Mouse (Mus musculus): ENCODE data around the gene Mast4.

Mast4 gene

GRCm38 (mm10) chr13:102892783-102893182 is 441.5 kb downstream of the Mast4 start:
- no peak for DNase-seq (ENCODE audit: low spot score in 2 of 2)

GRCm38 (mm10) chr13:102889989-102890388 is 444.3 kb downstream of the Mast4 start:
- DNase-seq (ENCODE audit: low spot score in 2 of 2) = no peak

GRCm38 (mm10) chr13:102889537-102889936 is 444.8 kb downstream of the Mast4 start:
- no peak for DNase-seq (ENCODE audit: low spot score in 2 of 2)

GRCm38 (mm10) chr13:102888895-102889490 is 445.3 kb downstream of the Mast4 start:
- DNase-seq (ENCODE audit: low spot score in 2 of 2) = no peak

- no peak for DNase-seq (ENCODE audit: low spot score in 2 of 2)
These were observed 446.1 kb downstream of the Mast4 start for GRCm38 (mm10) chr13:102888211-102888610.

GRCm38 (mm10) chr13:102887534-102887933 is 446.8 kb downstream of the Mast4 start:
- no peak for DNase-seq (ENCODE audit: low spot score in 2 of 2)

GRCm38 (mm10) chr13:102886788-102887187 is 447.5 kb downstream of the Mast4 start:
- no peak for DNase-seq (ENCODE audit: low spot score in 2 of 2)

GRCm38 (mm10) chr13:102886147-102886546 is 448.1 kb downstream of the Mast4 start:
- no peak for DNase-seq (ENCODE audit: low spot score in 2 of 2)

GRCm38 (mm10) chr13:102880381-102881076 is 453.8 kb downstream of the Mast4 start:
- DNase-seq (ENCODE audit: low spot score in 2 of 2) = no peak

- DNase-seq (ENCODE audit: low spot score in 2 of 2) = no peak
These were observed 455.7 kb downstream of the Mast4 start for GRCm38 (mm10) chr13:102878631-102879030.

GRCm38 (mm10) chr13:102877766-102878325 is 456.5 kb downstream of the Mast4 start:
- DNase-seq (ENCODE audit: low spot score in 2 of 2) = no peak

- DNase-seq (ENCODE audit: low spot score in 2 of 2) = no peak
These were observed 457.1 kb downstream of the Mast4 start for GRCm38 (mm10) chr13:102877154-102877553.

- DNase-seq (ENCODE audit: low spot score in 2 of 2) = no peak
These were observed 458.8 kb downstream of the Mast4 start for GRCm38 (mm10) chr13:102875520-102875919.

GRCm38 (mm10) chr13:102875144-102875476 is 459.2 kb downstream of the Mast4 start:
- DNase-seq (ENCODE audit: low spot score in 2 of 2) = no peak

- no peak for DNase-seq (ENCODE audit: low spot score in 2 of 2)
These were observed 459.7 kb downstream of the Mast4 start for GRCm38 (mm10) chr13:102874465-102875143.

GRCm38 (mm10) chr13:102873412-102874016 is 460.8 kb downstream of the Mast4 start:
- no peak for DNase-seq (ENCODE audit: low spot score in 2 of 2)

GRCm38 (mm10) chr13:102871380-102872104 is 462.8 kb downstream of the Mast4 start:
- no peak for DNase-seq (ENCODE audit: low spot score in 2 of 2)

- no peak for DNase-seq (ENCODE audit: low spot score in 2 of 2)
These were observed 464.8 kb downstream of the Mast4 start for GRCm38 (mm10) chr13:102869541-102869940.

- no peak for DNase-seq (ENCODE audit: low spot score in 2 of 2)
These were observed 467.5 kb downstream of the Mast4 start for GRCm38 (mm10) chr13:102866816-102867215.

- no peak for DNase-seq (ENCODE audit: low spot score in 2 of 2)
These were observed 468.1 kb downstream of the Mast4 start for GRCm38 (mm10) chr13:102865971-102866724.

GRCm38 (mm10) chr13:102865494-102865893 is 468.8 kb downstream of the Mast4 start:
- DNase-seq (ENCODE audit: low spot score in 2 of 2) = no peak
